Mouse (Mus musculus): Measurements from ENCODE around the gene Fxr2. TPM values are rescaled to one million over a fixed set of nuclear protein-coding genes. Genes with fewer than 3 reads are reported as not detected.
"Not testable (repeated sequence)": the region's sequence is repeated elsewhere in the genome, so short reads cannot be mapped to it uniquely, and the experiment has no call there.

The Fxr2 gene
- polyA plus RNA-seq, 1 experiment from 2014 or later = 8.1 TPM

DNA sequence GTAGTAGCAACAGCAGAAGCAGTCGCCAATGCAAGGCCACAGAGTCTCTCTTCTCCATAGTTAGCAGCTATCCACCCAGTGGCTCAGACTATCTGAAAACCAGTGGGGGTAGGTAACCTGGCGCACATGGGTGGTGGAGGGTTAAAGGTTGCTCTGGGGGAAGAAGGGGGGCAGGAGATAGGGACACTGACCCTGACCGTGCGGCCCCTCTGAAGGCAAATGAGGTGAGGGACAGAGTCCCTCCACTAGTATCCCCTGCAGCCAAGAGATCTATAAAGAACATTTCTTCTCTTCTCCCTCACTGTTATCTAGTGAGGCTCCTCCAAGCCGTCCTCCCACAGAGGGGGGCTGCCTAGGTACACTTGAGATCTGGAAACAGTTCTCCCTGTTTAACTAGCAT is 15.0 kb upstream of the Fxr2 start, which contains the start of gene Shbg:
Gene Shbg (minus strand): TSS at position 101 of the 400 bp plus-strand sequence.
- Histone ChIP-seq H3K9ac (ENCODE audit: low read depth, low read length) (no peak within 1 kb of the TSS), H3K27ac (ENCODE audit: low read length) (no peak within 1 kb of the TSS), H3K4me3 (ENCODE audit: low read depth, low read length) (no peak within 1 kb of the TSS), H3K36me3 (ENCODE audit: control insufficient read depth, insufficient read depth) (no peaks in the 10 kb centered on the region), H3K9me3 (replicated peaks; ENCODE audit: control insufficient read depth, low read length) (no peaks in the 10 kb centered on the region), H3K4me2 (ENCODE audit: low read depth, low read length) (no peak within 1 kb of the TSS), H3K27me3 (ENCODE audit: control insufficient read depth, insufficient read depth, low read depth, low read length) (no peaks in the 10 kb centered on the region), H3K4me1 (ENCODE audit: control insufficient read depth, low read depth, low read length) (peaks cover 44% of the 10 kb centered on the region)
- ATAC-seq (ENCODE audit: low read depth) = peak; percentile 14; the same call in 1 of the 2 replicates
- WGBS (ENCODE audit: insufficient replicate concordance) = 32% methylated on average over 5 of the region's 5 CpGs

DNA sequence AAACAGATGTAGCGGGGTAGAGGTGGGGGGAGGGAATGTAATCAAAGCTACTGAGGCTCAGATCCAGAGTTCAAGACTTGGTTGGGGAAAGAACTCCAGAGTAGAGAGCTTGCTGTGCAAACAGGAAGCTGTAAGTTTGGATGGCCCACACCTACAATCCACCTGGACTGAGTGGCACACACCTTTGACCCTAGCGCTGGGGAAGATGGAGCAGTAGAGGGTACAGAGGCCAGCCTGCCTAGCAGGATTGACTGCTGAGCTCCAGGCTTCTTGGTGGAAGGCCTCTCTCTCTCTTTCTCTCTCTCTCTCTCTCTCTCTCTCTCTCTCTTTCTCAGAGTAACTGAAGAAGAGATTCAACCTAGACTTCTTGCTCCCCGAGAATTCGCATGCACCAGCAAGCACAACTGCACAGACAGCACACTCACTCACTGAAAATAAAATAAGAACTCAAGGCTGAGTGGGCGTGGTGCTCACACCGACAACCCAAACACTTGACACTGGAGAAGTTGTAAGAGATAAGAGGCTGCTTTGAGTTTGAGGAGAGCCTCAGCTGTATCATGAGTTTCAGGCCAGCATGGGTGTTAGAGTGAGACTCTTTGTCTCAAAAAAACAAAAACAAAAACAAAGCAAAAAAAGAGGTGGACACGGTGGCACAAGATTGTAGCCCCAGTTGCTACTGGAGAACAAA is 12.3 kb upstream of the Fxr2 start:
- H3K4me1 ChIP-seq (ENCODE audit: control insufficient read depth, low read depth, low read length) = peaks cover 31% of the 10 kb centered on the region

GRCm38 (mm10) chr11:69621571-69622268 is 11.1 kb upstream of the Fxr2 start, which contains the start of gene Sat2:
Sat2 (plus strand) TSS chr11:69622024.
- H3K36me3 ChIP-seq (ENCODE audit: control insufficient read depth, insufficient read depth) = no peaks in the 10 kb centered on the region
- no peaks in the 10 kb centered on the region for H3K27me3 ChIP-seq (ENCODE audit: control insufficient read depth, insufficient read depth, low read depth, low read length)
- peak within 1 kb of the TSS; percentile 76 for H3K27ac ChIP-seq (ENCODE audit: low read length)
- 7% methylated on average over 20 of the region's 20 CpGs for WGBS (ENCODE audit: insufficient replicate concordance)
- peak; percentile 67 for ATAC-seq (ENCODE audit: low read depth)
- peak within 1 kb of the TSS; percentile 65 for H3K4me3 ChIP-seq (ENCODE audit: low read depth, low read length)
- H3K4me1 ChIP-seq (ENCODE audit: control insufficient read depth, low read depth, low read length) = peaks cover 31% of the 10 kb centered on the region
- no peaks in the 10 kb centered on the region for H3K9me3 ChIP-seq (replicated peaks; ENCODE audit: control insufficient read depth, low read length)
- H3K4me2 ChIP-seq (ENCODE audit: low read depth, low read length) = peak within 1 kb of the TSS; percentile 80
- H3K9ac ChIP-seq (ENCODE audit: low read depth, low read length) = peak within 1 kb of the TSS; percentile 59

More for the DNA sequence above, 12.3 kb upstream of the Fxr2 start:
- no peak overlapping the region for H3K4me3 ChIP-seq (ENCODE audit: low read depth, low read length)
- H3K9ac ChIP-seq (ENCODE audit: low read depth, low read length) = peak overlapping the region; percentile 21; the same call in 1 of the 2 replicates
- H3K9me3 ChIP-seq (replicated peaks; ENCODE audit: control insufficient read depth, low read length) = no peaks in the 10 kb centered on the region
- no peaks in the 10 kb centered on the region for H3K36me3 ChIP-seq (ENCODE audit: control insufficient read depth, insufficient read depth)
- peak overlapping the region; percentile 74 for H3K27ac ChIP-seq (ENCODE audit: low read length)
- ATAC-seq (ENCODE audit: low read depth) = 0 out of 2 replicates have a peak, but pooled peaks have one; percentile 33
- H3K4me2 ChIP-seq (ENCODE audit: low read depth, low read length) = peak overlapping the region; percentile 33
- WGBS (ENCODE audit: insufficient replicate concordance) = 30% methylated on average over 7 of the region's 7 CpGs
- no peaks in the 10 kb centered on the region for H3K27me3 ChIP-seq (ENCODE audit: control insufficient read depth, insufficient read depth, low read depth, low read length)

DNA sequence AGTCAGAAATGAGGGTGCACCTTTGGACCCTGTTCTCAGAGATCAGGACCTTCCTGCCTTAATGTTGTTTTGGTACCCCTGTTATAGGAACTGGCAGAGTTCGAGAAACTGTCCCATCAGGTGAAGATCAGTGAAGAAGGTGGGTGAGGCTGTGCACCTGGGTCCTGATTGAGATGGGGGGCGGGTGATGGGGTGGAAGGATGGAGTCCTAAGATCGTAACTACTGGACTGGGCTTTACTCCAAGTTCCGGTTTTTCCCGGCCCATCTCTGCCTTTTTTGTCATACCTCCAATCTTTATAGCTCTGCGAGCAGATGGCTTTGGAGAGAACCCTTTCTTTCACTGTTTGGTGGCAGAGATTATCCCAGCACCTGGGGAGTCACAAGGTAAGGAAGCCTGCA is 10.4 kb upstream of the Fxr2 start:
- no peak for ATAC-seq (ENCODE audit: low read depth)
- no peak overlapping the region for H3K27ac ChIP-seq (ENCODE audit: low read length)
- no peaks in the 10 kb centered on the region for H3K36me3 ChIP-seq (ENCODE audit: control insufficient read depth, insufficient read depth)
- H3K9me3 ChIP-seq (replicated peaks; ENCODE audit: control insufficient read depth, low read length) = no peaks in the 10 kb centered on the region
- peak overlapping the region; percentile 65 for H3K4me3 ChIP-seq (ENCODE audit: low read depth, low read length)
- H3K27me3 ChIP-seq (ENCODE audit: control insufficient read depth, insufficient read depth, low read depth, low read length) = no peaks in the 10 kb centered on the region
- WGBS (ENCODE audit: insufficient replicate concordance) = 40% methylated on average over 6 of the region's 6 CpGs
- H3K9ac ChIP-seq (ENCODE audit: low read depth, low read length) = peak overlapping the region; percentile 59
- peak overlapping the region; percentile 80 for H3K4me2 ChIP-seq (ENCODE audit: low read depth, low read length)
- peaks cover 31% of the 10 kb centered on the region for H3K4me1 ChIP-seq (ENCODE audit: control insufficient read depth, low read depth, low read length)

- no peak for ATAC-seq (ENCODE audit: low read depth)
- no peak overlapping the region for H3K9ac ChIP-seq (ENCODE audit: low read depth, low read length)
- whole genome bisulfite sequencing (ENCODE audit: insufficient replicate concordance) = 55% methylated on average over 4 of the region's 4 CpGs
- no peaks in the 10 kb centered on the region for H3K36me3 ChIP-seq (ENCODE audit: control insufficient read depth, insufficient read depth)
- H3K4me1 ChIP-seq (ENCODE audit: control insufficient read depth, low read depth, low read length) = peaks cover 27% of the 10 kb centered on the region
- peak overlapping the region; percentile 80 for H3K4me2 ChIP-seq (ENCODE audit: low read depth, low read length)
- no peak overlapping the region for H3K27ac ChIP-seq (ENCODE audit: low read length)
- no peak overlapping the region for H3K4me3 ChIP-seq (ENCODE audit: low read depth, low read length)
- H3K27me3 ChIP-seq (ENCODE audit: control insufficient read depth, insufficient read depth, low read depth, low read length) = no peaks in the 10 kb centered on the region
- H3K9me3 ChIP-seq (replicated peaks; ENCODE audit: control insufficient read depth, low read length) = no peaks in the 10 kb centered on the region
Observed at GRCm38 (mm10) chr11:69623006-69623405, 9.8 kb upstream of the Fxr2 start.

GRCm38 (mm10) chr11:69624339-69624738 is 8.5 kb upstream of the Fxr2 start:
- H3K36me3 ChIP-seq (ENCODE audit: control insufficient read depth, insufficient read depth); H3K4me2 ChIP-seq (ENCODE audit: low read depth, low read length); H3K4me3 ChIP-seq (ENCODE audit: low read depth, low read length); H3K9me3 ChIP-seq (replicated peaks; ENCODE audit: control insufficient read depth, low read length); ATAC-seq (ENCODE audit: low read depth); H3K27me3 ChIP-seq (ENCODE audit: control insufficient read depth, insufficient read depth, low read depth, low read length); H3K27ac ChIP-seq (ENCODE audit: low read length); H3K9ac ChIP-seq (ENCODE audit: low read depth, low read length): not testable (repeated sequence)
- H3K4me1 ChIP-seq (ENCODE audit: control insufficient read depth, low read depth, low read length) = peaks cover 27% of the 10 kb centered on the region
- WGBS (ENCODE audit: insufficient replicate concordance) = 63% methylated on average over 2 of the region's 2 CpGs

DNA sequence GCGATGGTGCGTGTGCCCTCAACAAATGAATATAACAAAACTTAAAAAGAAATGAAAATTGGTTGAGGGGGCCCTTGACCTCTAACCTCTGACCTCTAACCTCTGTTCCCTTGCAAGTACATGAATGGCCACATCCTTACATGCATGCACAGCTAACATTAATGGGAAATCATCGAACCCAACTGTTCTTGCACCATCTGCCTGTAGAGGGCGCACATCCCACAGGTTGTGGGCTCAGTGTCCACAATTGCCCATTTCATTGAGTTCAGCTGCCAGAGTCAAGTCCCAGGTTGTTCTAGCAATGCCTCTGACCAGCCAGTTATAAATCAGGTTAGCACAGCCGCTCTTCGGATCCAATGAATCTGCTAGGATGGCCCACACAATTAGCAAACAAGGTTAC is 4.5 kb upstream of the Fxr2 start:
- WGBS (ENCODE audit: insufficient replicate concordance) = 32% methylated on average over 6 of the region's 6 CpGs
- H3K4me3 ChIP-seq (ENCODE audit: low read depth, low read length) = no peak overlapping the region
- no peak for ATAC-seq (ENCODE audit: low read depth)
- H3K9me3 ChIP-seq (replicated peaks; ENCODE audit: control insufficient read depth, low read length) = no peaks in the 10 kb centered on the region
- H3K36me3 ChIP-seq (ENCODE audit: control insufficient read depth, insufficient read depth) = no peaks in the 10 kb centered on the region
- H3K4me2 ChIP-seq (ENCODE audit: low read depth, low read length) = no peak overlapping the region
- peaks cover 5% of the 10 kb centered on the region for H3K4me1 ChIP-seq (ENCODE audit: control insufficient read depth, low read depth, low read length)
- H3K9ac ChIP-seq (ENCODE audit: low read depth, low read length) = no peak overlapping the region
- no peaks in the 10 kb centered on the region for H3K27me3 ChIP-seq (ENCODE audit: control insufficient read depth, insufficient read depth, low read depth, low read length)
- H3K27ac ChIP-seq (ENCODE audit: low read length) = no peak overlapping the region

DNA sequence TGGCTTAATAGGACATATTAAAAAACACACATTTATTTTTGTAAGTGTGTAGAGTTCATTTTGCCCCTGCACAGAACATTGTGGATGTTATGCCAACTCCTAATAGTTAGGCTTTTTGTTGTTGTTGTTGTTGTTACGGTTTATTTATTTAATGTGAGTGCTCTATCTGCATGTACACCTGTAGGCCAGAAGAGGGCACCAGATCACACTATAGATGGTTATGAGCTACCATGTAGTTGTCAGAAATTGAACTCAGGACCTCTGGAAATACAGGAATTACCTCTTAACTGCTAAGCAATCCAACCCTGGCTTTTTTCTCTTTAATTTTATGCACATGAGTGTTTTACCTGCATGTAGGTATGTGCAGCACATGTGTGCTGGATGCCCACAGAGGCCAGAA is 3.0 kb upstream of the Fxr2 start:
- ATAC-seq (ENCODE audit: low read depth) = no peak
- H3K4me1 ChIP-seq (ENCODE audit: control insufficient read depth, low read depth, low read length) = peaks cover 17% of the 10 kb centered on the region
- no peaks in the 10 kb centered on the region for H3K9me3 ChIP-seq (replicated peaks; ENCODE audit: control insufficient read depth, low read length)
- H3K36me3 ChIP-seq (ENCODE audit: control insufficient read depth, insufficient read depth) = no peaks in the 10 kb centered on the region
- no peak overlapping the region for H3K27ac ChIP-seq (ENCODE audit: low read length)
- H3K4me3 ChIP-seq (ENCODE audit: low read depth, low read length) = no peak overlapping the region
- no peak overlapping the region for H3K9ac ChIP-seq (ENCODE audit: low read depth, low read length)
- H3K27me3 ChIP-seq (ENCODE audit: control insufficient read depth, insufficient read depth, low read depth, low read length) = no peaks in the 10 kb centered on the region
- WGBS (ENCODE audit: insufficient replicate concordance) = 48% methylated on average over 1 of the region's 1 CpGs
- no peak overlapping the region for H3K4me2 ChIP-seq (ENCODE audit: low read depth, low read length)
